Mouse (Mus musculus): ENCODE measurements around the gene Rnd2.

GRCm38 (mm10) chr11:101446319-101446718 is 18.5 kb upstream of the Rnd2 start:
- TF ChIP-seq CTCF (IDR thresholded peaks at IDR 0.05; ENCODE audit: control insufficient read depth, insufficient read depth, insufficient read length) = no peak
- TF ChIP-seq USF1 (IDR thresholded peaks at IDR 0.05; ENCODE audit: low read depth) = no peak
- TF ChIP-seq MYOG (IDR thresholded peaks at IDR 0.05; ENCODE audit: control insufficient read depth, extremely low read depth, insufficient read length) = no peak
- TF ChIP-seq MAX (IDR thresholded peaks at IDR 0.05) = no peak
